Mouse (Mus musculus): ENCODE measurements around the gene Cep126.

DNA sequence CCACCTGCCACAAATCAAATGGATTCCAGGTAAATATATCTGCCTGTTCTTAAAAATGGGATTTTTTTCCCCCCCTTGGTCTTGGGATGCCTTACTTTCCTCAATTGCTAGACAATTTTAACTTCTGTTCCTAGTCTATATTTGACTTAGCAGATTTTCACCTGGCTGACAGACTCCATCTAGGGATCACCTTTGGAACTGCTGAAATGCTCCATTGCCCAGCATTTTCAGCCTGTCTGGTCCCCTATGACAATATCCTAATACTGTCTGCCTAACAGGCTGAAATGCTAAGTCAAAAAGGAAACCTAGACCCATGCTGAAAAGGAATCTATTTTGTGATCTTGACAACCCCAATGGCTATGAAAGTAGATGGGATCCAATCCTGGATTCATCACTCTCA, 59.7 kb downstream of the Cep126 start:
- TF ChIP-seq EP300 (IDR thresholded peaks at IDR 0.05; ENCODE audit: insufficient read depth, low read depth, low read length) (no peak), POLR2A (IDR thresholded peaks at IDR 0.05; ENCODE audit: insufficient read depth, low read depth, low read length) (no peak)

All from heart, adult 2 months (tissue).